Mouse (Mus musculus) left cerebral cortex, postnatal 4 days (tissue): ENCODE results near the gene Adra2b. TPM values are rescaled to one million over a fixed set of nuclear protein-coding genes. Genes with fewer than 3 reads are reported as not detected.

Experiments
- DNase-seq: peaks from one replicate; pipeline ENCODE4 v3.0.0-alpha.2; 2022
- intact Hi-C: fragments of 180-260 bp; cut with DNase I; formaldehyde crosslinking; loops from one replicate; pipeline ENCODE4 v1.15.1; 2025
- total RNA-seq, 2 experiments: library from RNA; stranded (reverse); gene quantifications; 2 replicates each; pipeline ENCODE4 v1.2.3; 2021

The Adra2b gene
- total RNA-seq, 2 experiments from 2014 or later: 0.12 to 0.28 TPM

DNA sequence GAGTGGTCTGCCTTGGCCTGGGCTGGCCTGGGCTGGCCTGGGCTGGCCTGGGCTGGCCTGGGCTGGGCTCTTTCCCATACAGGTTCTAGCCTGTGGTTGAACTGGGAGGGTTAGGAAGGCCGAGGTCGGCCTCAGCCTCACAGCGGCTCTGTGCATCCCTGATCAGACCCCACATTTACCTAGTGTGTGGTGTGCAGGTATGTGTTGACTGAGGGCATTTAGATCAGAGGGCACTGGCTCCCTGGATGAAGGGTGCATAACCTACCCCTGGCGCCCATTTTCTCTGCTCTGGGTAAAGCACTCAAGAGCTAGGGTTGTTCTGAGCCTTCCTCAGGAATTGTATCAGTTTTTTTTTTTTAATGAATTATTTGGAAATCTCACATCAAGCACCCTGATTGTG lies 24.6 kb upstream of the Adra2b start, which contains the start of gene Astl:
Gene Astl (plus strand): TSS at position 224 of the 400 bp plus-strand sequence.
- DNase-seq: no peak
- intact Hi-C loops: no loop called here

- intact Hi-C loops: no loop called here
- DNase-seq: no peak
These were observed 24.2 kb upstream of the Adra2b start for GRCm38 (mm10) chr2:127338833-127339232.

- intact Hi-C loops: no loop called here
- DNase-seq: no peak
These were observed 23.7 kb upstream of the Adra2b start for GRCm38 (mm10) chr2:127339262-127339661.

DNA sequence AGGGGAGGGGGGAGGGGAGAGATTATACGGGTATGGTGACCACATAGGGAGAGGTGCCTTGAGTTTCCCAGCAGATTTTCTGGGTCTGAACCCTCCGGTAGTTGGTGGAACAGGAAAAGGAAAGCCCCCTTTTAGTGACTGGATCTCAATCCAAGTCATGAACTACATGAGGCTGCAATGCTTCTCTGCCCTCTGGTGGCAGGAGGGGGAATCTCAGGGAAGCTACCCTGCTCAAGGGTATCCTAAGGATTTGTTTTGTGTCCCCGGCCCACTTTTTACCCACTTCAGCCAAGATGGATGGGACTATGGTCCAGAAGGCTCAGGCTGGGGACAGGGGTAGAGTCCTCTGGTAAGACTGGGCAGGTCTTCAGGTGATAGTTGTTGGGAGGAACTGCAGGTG lies 21.8 kb upstream of the Adra2b start:
- intact Hi-C loops: no loop called here
- DNase-seq: peak; percentile 67

DNA sequence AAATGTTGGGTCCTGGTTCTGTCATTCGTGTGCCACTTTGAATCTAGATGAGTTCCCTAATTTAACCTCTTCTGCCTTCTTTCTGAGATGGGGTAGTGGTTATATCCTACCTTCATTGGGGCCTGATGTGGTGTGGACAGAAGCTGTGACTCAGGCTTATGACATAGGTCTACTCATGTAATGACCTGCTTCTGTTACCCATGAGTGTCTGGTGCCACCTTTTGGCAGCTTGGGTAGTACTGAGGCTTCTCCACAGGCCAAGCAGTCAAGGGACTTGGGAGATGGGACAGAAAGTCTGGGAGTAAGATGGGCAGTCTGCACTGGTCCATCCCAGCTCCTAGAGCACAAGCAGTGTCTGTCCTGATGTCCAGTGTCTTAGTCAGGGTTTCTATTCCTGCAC lies 16.7 kb upstream of the Adra2b start:
- intact Hi-C loops: no loop called here
- no peak for DNase-seq

- intact Hi-C loops: no loop called here
- DNase-seq: no peak
These were observed 15.6 kb upstream of the Adra2b start for GRCm38 (mm10) chr2:127347147-127347985.

GRCm38 (mm10) chr2:127353881-127354280 lies 9.1 kb upstream of the Adra2b start:
- intact Hi-C loops: no loop called here

GRCm38 (mm10) chr2:127363282-127363652 lies 259 bp downstream of the Adra2b start:
- DNase-seq: no peak
- intact Hi-C loops: loop anchor here (2.0 to 5.0 kb wide), 2 partner anchors 68 to 194 kb away; no protein-coding TSS in a partner anchor

More at GRCm38 (mm10) chr2:127353881-127354280, 9.1 kb upstream of the Adra2b start:
- DNase-seq: no peak

DNA sequence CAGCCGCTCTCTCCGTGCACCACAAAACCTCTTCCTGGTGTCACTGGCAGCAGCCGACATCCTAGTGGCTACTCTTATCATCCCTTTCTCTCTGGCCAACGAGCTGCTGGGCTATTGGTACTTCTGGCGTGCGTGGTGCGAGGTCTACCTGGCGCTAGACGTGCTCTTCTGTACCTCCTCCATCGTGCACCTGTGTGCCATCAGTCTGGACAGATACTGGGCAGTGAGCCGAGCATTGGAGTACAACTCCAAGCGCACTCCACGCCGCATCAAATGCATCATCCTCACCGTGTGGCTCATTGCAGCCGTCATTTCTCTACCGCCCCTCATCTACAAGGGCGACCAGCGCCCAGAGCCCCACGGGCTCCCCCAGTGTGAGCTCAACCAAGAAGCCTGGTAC lies 688 bp downstream of the Adra2b start:
- intact Hi-C loops: loop anchor here (2.0 to 5.0 kb wide), 2 partner anchors 67 to 194 kb away; no protein-coding TSS in a partner anchor
- no peak for DNase-seq

DNA sequence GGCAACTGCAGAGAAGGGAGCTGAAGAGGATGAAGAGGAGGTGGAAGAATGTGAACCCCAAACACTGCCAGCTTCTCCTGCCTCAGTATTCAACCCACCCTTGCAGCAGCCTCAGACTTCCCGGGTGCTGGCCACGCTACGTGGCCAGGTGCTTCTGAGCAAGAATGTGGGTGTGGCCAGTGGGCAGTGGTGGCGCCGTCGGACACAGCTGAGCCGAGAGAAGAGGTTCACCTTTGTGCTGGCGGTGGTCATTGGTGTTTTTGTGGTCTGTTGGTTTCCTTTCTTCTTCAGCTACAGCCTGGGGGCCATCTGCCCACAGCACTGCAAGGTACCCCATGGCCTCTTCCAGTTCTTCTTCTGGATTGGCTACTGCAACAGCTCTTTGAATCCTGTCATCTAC lies 1.4 kb downstream of the Adra2b start:
- intact Hi-C loops: loop anchor here (5.0 kb wide), 1 partner anchor 193 kb away; no protein-coding TSS in a partner anchor

GRCm38 (mm10) chr2:127367126-127367820 lies 4.3 kb downstream of the Adra2b start:
- intact Hi-C loops: no loop called here
- DNase-seq: no peak

More for the DNA sequence above, 1.4 kb downstream of the Adra2b start:
- no peak for DNase-seq

GRCm38 (mm10) chr2:127369703-127370376 lies 6.8 kb downstream of the Adra2b start:
- intact Hi-C loops: no loop called here
- DNase-seq: no peak

- intact Hi-C loops: no loop called here
These were observed 7.8 kb downstream of the Adra2b start for GRCm38 (mm10) chr2:127370561-127371483.

GRCm38 (mm10) chr2:127371484-127371861 lies 8.5 kb downstream of the Adra2b start:
- intact Hi-C loops: no loop called here
- DNase-seq: no peak

More at GRCm38 (mm10) chr2:127370561-127371483, 7.8 kb downstream of the Adra2b start:
- DNase-seq: no peak

GRCm38 (mm10) chr2:127372082-127372481 lies 9.1 kb downstream of the Adra2b start:
- intact Hi-C loops: no loop called here
- no peak for DNase-seq

DNA sequence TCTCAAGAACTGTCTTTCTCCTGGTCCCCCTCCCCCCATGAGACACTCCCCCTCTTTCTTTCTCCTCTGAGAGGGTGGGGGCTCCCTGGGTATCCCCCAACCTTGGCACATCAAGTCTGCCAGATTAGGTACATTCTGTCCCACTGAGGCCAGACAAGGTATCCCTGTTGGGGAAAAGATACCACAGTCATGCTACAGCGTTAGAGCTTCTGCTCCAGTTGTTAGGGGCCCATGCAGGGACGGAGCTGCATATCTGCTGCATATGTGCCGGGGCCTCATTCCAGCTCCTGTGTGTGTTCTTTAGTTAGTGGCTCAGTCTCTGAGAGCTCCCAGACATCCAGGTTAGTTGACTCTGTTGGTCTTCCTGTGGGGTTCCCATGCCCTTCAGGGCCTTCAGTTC lies 11.1 kb downstream of the Adra2b start:
- intact Hi-C loops: no loop called here

GRCm38 (mm10) chr2:127375087-127375486 lies 12.1 kb downstream of the Adra2b start:
- intact Hi-C loops: no loop called here
- DNase-seq: no peak

More for the DNA sequence above, 11.1 kb downstream of the Adra2b start:
- DNase-seq: no peak

DNA sequence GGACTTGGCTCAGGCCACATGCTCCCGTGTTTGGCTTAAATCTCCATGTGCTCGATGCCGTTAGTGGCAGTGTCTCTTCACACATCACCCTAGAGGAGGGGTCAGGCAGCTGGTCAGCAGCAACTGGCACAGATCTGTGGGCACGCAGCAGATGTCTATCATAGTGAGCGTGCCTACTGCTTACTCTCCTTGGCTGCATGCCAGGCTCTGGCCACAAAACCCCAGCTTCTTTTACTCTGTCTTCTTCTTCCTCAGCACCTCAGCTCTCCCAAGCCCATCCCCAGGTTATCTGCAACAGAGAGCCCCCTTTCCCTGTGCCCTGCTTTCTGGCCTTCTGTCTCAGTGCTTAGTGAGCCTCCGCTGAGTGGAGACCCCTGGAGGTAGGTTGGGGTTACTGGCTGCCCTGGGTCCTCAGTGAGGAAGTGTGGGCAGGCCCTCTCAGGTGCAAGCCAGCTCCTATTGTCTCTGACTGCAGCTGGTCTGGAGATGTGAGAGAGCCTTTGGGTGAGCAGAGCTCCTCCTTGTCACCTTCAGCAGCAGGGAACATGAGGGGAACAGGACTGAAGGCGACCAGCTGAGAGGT lies 12.8 kb downstream of the Adra2b start:
- peak; percentile 29 for DNase-seq
- intact Hi-C loops: no loop called here

DNA sequence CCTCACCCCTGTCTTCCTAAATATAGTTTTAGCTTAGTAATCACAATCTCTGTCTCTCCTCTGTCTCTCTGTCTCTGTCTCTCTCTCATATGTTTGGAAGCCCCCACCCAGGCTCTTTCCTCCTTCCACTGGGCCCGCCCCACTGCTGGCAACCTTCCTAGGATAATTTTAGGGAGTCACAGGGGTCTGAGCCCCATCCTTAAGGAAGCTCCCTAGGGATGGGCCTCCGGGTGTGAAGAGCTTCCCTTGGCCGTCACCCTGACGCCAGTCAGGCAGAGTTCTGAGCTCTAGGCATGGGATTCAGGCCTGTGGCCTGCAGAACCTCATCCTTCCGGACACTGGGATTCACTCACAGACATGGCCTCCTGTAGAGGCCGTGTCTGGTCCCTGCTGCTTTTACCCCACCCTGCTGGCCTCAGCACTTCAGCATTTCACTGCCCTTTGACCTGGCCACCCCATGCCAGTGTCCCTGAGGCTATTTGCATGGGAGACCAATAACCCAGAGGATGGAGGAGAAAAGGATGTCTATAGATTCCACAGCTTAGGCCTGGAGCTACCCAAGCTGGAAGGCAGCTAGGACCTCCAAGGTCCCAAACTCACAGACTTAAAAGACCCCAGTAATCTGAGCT lies 13.5 kb downstream of the Adra2b start:
- intact Hi-C loops: no loop called here
- DNase-seq: no peak
